Mouse (Mus musculus) cortical plate, adult 2 months (tissue): ENCODE results near the gene Tbc1d8.

ENCODE experiments used
- CTCF ChIP-seq: fragments of 200-500 bp; IDR thresholded peaks from 2 replicates; pipeline ENCODE4 v1.5.1; 2011; ENCODE audit warnings: mild to moderate bottlenecking, control low read depth, low read length; ENCODE audit not compliant: insufficient read depth; ENCODE audit errors: extremely low read depth
- POLR2A ChIP-seq: fragments of 200-500 bp; IDR thresholded peaks from 2 replicates; pipeline ENCODE4 v1.6.1; 2011; ENCODE audit warnings: mild to moderate bottlenecking, low read length, control low read depth; ENCODE audit not compliant: insufficient read depth; ENCODE audit errors: extremely low read depth

- TF ChIP-seq CTCF = no peak
- TF ChIP-seq POLR2A = no peak
Observed at GRCm38 (mm10) chr1:39373378-39373777, 105.2 kb downstream of the Tbc1d8 start.
